Mouse (Mus musculus) forebrain, postnatal 0 days (tissue): ENCODE data around the gene Rab4b. TPM values are rescaled to one million over a fixed set of nuclear protein-coding genes. Genes with fewer than 3 reads are reported as not detected.

Experiments
- ATAC-seq: fragments of 200-750 bp; cut with Nextera tagmentation; 2 replicates; pipeline ENCODE4 v1.8.0; 2017; ENCODE audit warnings: mild to moderate bottlenecking, moderate library complexity
- DNase-seq: peaks from one replicate; pipeline ENCODE4 v3.0.0-alpha.2; 2015
- H3K27ac ChIP-seq: fragments of 300-500 bp; sonication (generic); 2 replicates; pipeline ENCODE4 v1.5.1; 2014; ENCODE audit warnings: low read depth, mild to moderate bottlenecking, antibody characterized with exemption, low read length, moderate library complexity, mixed read lengths
- H3K27me3 ChIP-seq: fragments of 300-500 bp; sonication (generic); 2 replicates; pipeline ENCODE4 v1.6.1; 2014; ENCODE audit warnings: mild to moderate bottlenecking, low read length, mixed read lengths; ENCODE audit not compliant: insufficient read depth
- H3K36me3 ChIP-seq: fragments of 300-500 bp; sonication (generic); 2 replicates; pipeline ENCODE4 v1.6.1; 2014; ENCODE audit warnings: mild to moderate bottlenecking, moderate library complexity; ENCODE audit not compliant: insufficient read depth
- H3K4me1 ChIP-seq: fragments of 300-500 bp; sonication (generic); 2 replicates; pipeline ENCODE4 v1.6.1; 2014; ENCODE audit warnings: antibody characterized with exemption; ENCODE audit not compliant: insufficient read depth
- H3K4me2 ChIP-seq: fragments of 300-500 bp; sonication (generic); 2 replicates; pipeline ENCODE4 v1.6.1; 2014; ENCODE audit warnings: low read depth, mild to moderate bottlenecking, moderate library complexity
- H3K4me3 ChIP-seq: fragments of 300-500 bp; sonication (generic); 2 replicates; pipeline ENCODE4 v1.5.1; 2014; ENCODE audit warnings: low read depth, low read length, mixed read lengths
- H3K9ac ChIP-seq: fragments of 300-500 bp; sonication (generic); 2 replicates; pipeline ENCODE4 v1.6.1; 2014; ENCODE audit warnings: mild to moderate bottlenecking
- H3K9me3 ChIP-seq: fragments of 300-500 bp; sonication (generic); 2 replicates; pipeline ENCODE4 v1.6.1; 2016; ENCODE audit warnings: low read length
- CTCF ChIP-seq: sonication (generic); IDR thresholded peaks from 2 replicates; pipeline ENCODE4 v1.5.1; 2016; ENCODE audit warnings: antibody characterized with exemption, control low read depth, low read depth
- WGBS: fragments of 180-500 bp; shearing (Covaris S2); extraction: QIAGEN DNeasy Blood & Tissue Kit; methylation state at CpG from one replicate; pipeline ENCODE4 v1.1.7; 2014; 5-methylcytosine and 5-hydroxymethylcytosine counted together
- polyA plus RNA-seq: library from polyadenylated mRNA; unstranded; fragments of >200 nt; fragmentation: Nextera tagmentation; extraction: Ambion mirVana; gene quantifications from 2 replicates; pipeline ENCODE4 v1.2.1, GENCODE M21; 2015
- total RNA-seq: library from RNA; depleted of rRNA; stranded (reverse); fragments of >200 nt; gene quantifications from 2 replicates; pipeline ENCODE4 v1.2.3, GENCODE M21; 2014

Rab4b gene
- total and polyA plus RNA-seq, 2 experiments from 2014 or later, result 66.8 to 125 TPM

GRCm38 (mm10) chr7:27159256-27159655 lies 19.4 kb downstream of the Rab4b start:
- Histone ChIP-seq H3K4me3 (no peak overlapping the region), H3K9ac (no peak overlapping the region), H3K4me1 (peaks cover 17% of the 10 kb centered on the region), H3K36me3 (peaks cover 31% of the 10 kb centered on the region), H3K9me3 (no peaks in the 10 kb centered on the region), H3K4me2 (no peak overlapping the region), H3K27ac (no peak overlapping the region), H3K27me3 (no peaks in the 10 kb centered on the region)
- DNase-seq (no peak), ATAC-seq (no peak)
- no peak for TF ChIP-seq CTCF
- 93% methylated on average over 6 of the region's 6 CpGs for WGBS

- no peak for TF ChIP-seq CTCF
- 94% methylated on average over 9 of the region's 9 CpGs for WGBS
- H3K27ac ChIP-seq, result no peak overlapping the region
- H3K36me3 ChIP-seq, result peaks cover 28% of the 10 kb centered on the region
- ATAC-seq (no peak), DNase-seq (no peak)
- no peak overlapping the region for H3K4me2 ChIP-seq
- no peaks in the 10 kb centered on the region for H3K9me3 ChIP-seq
- no peak overlapping the region for H3K9ac ChIP-seq
- no peaks in the 10 kb centered on the region for H3K27me3 ChIP-seq
- H3K4me1 ChIP-seq, result peaks cover 7% of the 10 kb centered on the region; the same call in 1 of the 2 replicates
- H3K4me3 ChIP-seq, result no peak overlapping the region
Observed at GRCm38 (mm10) chr7:27158171-27158570, 20.5 kb downstream of the Rab4b start.

- no peak for TF ChIP-seq CTCF
- no peak for ATAC-seq
Observed at GRCm38 (mm10) chr7:27156005-27156404, 22.7 kb downstream of the Rab4b start.

GRCm38 (mm10) chr7:27153205-27153764 lies 25.4 kb downstream of the Rab4b start, which contains the start of gene Cyp2t4:
Gene Cyp2t4, plus strand, starts transcription at chr7:27153714.
- Histone ChIP-seq H3K4me1 (no peaks in the 10 kb centered on the region), H3K36me3 (peaks cover 12% of the 10 kb centered on the region), H3K9ac (no peak within 1 kb of the TSS), H3K27me3 (no peaks in the 10 kb centered on the region), H3K9me3 (no peaks in the 10 kb centered on the region), H3K4me3 (no peak within 1 kb of the TSS), H3K27ac (no peak within 1 kb of the TSS), H3K4me2 (no peak within 1 kb of the TSS)
- WGBS, result 62% methylated on average over 10 of the region's 10 CpGs
- ATAC-seq, result no peak
- DNase-seq, result no peak
- no peak for TF ChIP-seq CTCF

More at GRCm38 (mm10) chr7:27156005-27156404, 22.7 kb downstream of the Rab4b start:
- Histone ChIP-seq H3K4me2 (no peak overlapping the region), H3K27me3 (no peaks in the 10 kb centered on the region), H3K36me3 (peaks cover 23% of the 10 kb centered on the region), H3K4me1 (no peaks in the 10 kb centered on the region), H3K9me3 (no peaks in the 10 kb centered on the region), H3K9ac (no peak overlapping the region), H3K4me3 (no peak overlapping the region), H3K27ac (no peak overlapping the region)
- DNase-seq, result peak; percentile 12
- WGBS, result 67% methylated on average over 13 of the region's 13 CpGs

GRCm38 (mm10) chr7:27136410-27136996 lies 42.2 kb downstream of the Rab4b start:
- ATAC-seq, result no peak
- H3K27ac ChIP-seq, result no peak overlapping the region
- H3K9ac ChIP-seq, result no peak overlapping the region
- H3K4me2 ChIP-seq, result no peak overlapping the region
- H3K4me1 ChIP-seq, result no peaks in the 10 kb centered on the region
- no peaks in the 10 kb centered on the region for H3K27me3 ChIP-seq
- no peak for DNase-seq
- 67% methylated on average over 8 of the region's 8 CpGs for WGBS
- H3K9me3 ChIP-seq, result no peaks in the 10 kb centered on the region
- TF ChIP-seq CTCF, result no peak
- no peaks in the 10 kb centered on the region for H3K36me3 ChIP-seq
- no peak overlapping the region for H3K4me3 ChIP-seq

- Histone ChIP-seq H3K9me3 (no peaks in the 10 kb centered on the region), H3K4me1 (no peaks in the 10 kb centered on the region), H3K4me3 (no peak overlapping the region), H3K36me3 (no peaks in the 10 kb centered on the region), H3K9ac (no peak overlapping the region), H3K27ac (no peak overlapping the region), H3K4me2 (no peak overlapping the region), H3K27me3 (no peaks in the 10 kb centered on the region)
- ATAC-seq, result no peak
- TF ChIP-seq CTCF, result no peak
- 87% methylated on average over 4 of the region's 4 CpGs for WGBS
- no peak for DNase-seq
Observed at GRCm38 (mm10) chr7:27133757-27134156, 44.9 kb downstream of the Rab4b start.

- DNase-seq (no peak), ATAC-seq (no peak)
- no peaks in the 10 kb centered on the region for H3K36me3 ChIP-seq
- no peak overlapping the region for H3K9ac ChIP-seq
- H3K4me2 ChIP-seq, result no peak overlapping the region
- TF ChIP-seq CTCF, result no peak
- no peak overlapping the region for H3K4me3 ChIP-seq
- H3K27ac ChIP-seq, result no peak overlapping the region
- H3K4me1 ChIP-seq, result no peaks in the 10 kb centered on the region
- 66% methylated on average over 12 of the region's 12 CpGs for WGBS
- no peaks in the 10 kb centered on the region for H3K9me3 ChIP-seq
- no peaks in the 10 kb centered on the region for H3K27me3 ChIP-seq
Observed at GRCm38 (mm10) chr7:27133156-27133555, 45.5 kb downstream of the Rab4b start.
